Mouse (Mus musculus) olfactory bulb, adult 2 months (tissue): ENCODE measurements around the gene Dera.

Source experiments
- CTCF ChIP-seq: fragments of 200-500 bp; IDR thresholded peaks from 2 replicates; pipeline ENCODE4 v1.5.1; 2012; ENCODE audit warnings: low read depth, mild to moderate bottlenecking, low read length, moderate library complexity; ENCODE audit not compliant: insufficient read depth
- POLR2A ChIP-seq: fragments of 200-500 bp; IDR thresholded peaks from 2 replicates; pipeline ENCODE4 v1.6.1; 2012; ENCODE audit warnings: mild to moderate bottlenecking, low read depth, low read length, moderate library complexity; ENCODE audit not compliant: insufficient read depth

GRCm38 (mm10) chr6:137897671-137898070 lies 143.3 kb downstream of the Dera start:
- TF ChIP-seq CTCF (no peak), POLR2A (no peak)
